Mouse (Mus musculus) stomach, embryonic 15.5 days (tissue): Measurements from ENCODE around the gene Tns3. TPM values are rescaled to one million over a fixed set of nuclear protein-coding genes. Genes with fewer than 3 reads are reported as not detected.
A peak's percentile ranks its signal among the peaks of the same experiment; 100 is the strongest.

Source experiments
- ATAC-seq: fragments of 200-750 bp; cut with Nextera tagmentation; 2 replicates; pipeline ENCODE4 v1.8.0; 2017; ENCODE audit warnings: low read depth, moderate number of reproducible peaks, moderate TSS enrichment; ENCODE audit not compliant: insufficient read depth, low FRiP score
- H3K27ac ChIP-seq: fragments of 300-500 bp; sonication (generic); 2 replicates; pipeline ENCODE4 v1.5.1; 2015; ENCODE audit warnings: mild to moderate bottlenecking, inconsistent platforms
- H3K27me3 ChIP-seq: fragments of 300-500 bp; sonication (generic); replicated peaks from 2 replicates; pipeline ENCODE4 v1.6.1; 2015; ENCODE audit warnings: inconsistent platforms
- H3K36me3 ChIP-seq: fragments of 300-500 bp; sonication (generic); 2 replicates; pipeline ENCODE4 v1.6.1; 2015; ENCODE audit warnings: inconsistent platforms
- H3K4me1 ChIP-seq: fragments of 300-500 bp; sonication (generic); 2 replicates; pipeline ENCODE4 v1.6.1; 2015; ENCODE audit warnings: inconsistent platforms
- H3K4me2 ChIP-seq: fragments of 300-500 bp; sonication (generic); 2 replicates; pipeline ENCODE4 v1.6.1; 2015; ENCODE audit warnings: mild to moderate bottlenecking, inconsistent platforms
- H3K4me3 ChIP-seq: fragments of 300-500 bp; sonication (generic); replicated peaks from 2 replicates; pipeline ENCODE4 v1.5.1; 2015; ENCODE audit warnings: inconsistent platforms
- H3K9ac ChIP-seq: fragments of 300-500 bp; sonication (generic); 2 replicates; pipeline ENCODE4 v1.6.1; 2015; ENCODE audit warnings: inconsistent platforms
- H3K9me3 ChIP-seq: fragments of 300-500 bp; sonication (generic); 2 replicates; pipeline ENCODE4 v1.6.1; 2016; ENCODE audit warnings: inconsistent platforms
- WGBS: fragments of 180-500 bp; shearing (Covaris S2); methylation state at CpG from one replicate; pipeline ENCODE4 v1.1.7; 2015; 5-methylcytosine and 5-hydroxymethylcytosine counted together
- polyA plus RNA-seq: library from polyadenylated mRNA; unstranded; fragments of >200 nt; fragmentation: Nextera tagmentation; extraction: Ambion mirVana; gene quantifications from 2 replicates; pipeline ENCODE4 v1.2.1, GENCODE M21; 2015

Gene Tns3
- polyA plus RNA-seq, 1 experiment from 2014 or later, result 26.9 TPM

- Histone ChIP-seq H3K27ac (no peak overlapping the region), H3K4me2 (no peak overlapping the region), H3K9ac (no peak overlapping the region), H3K36me3 (peaks cover 52% of the 10 kb centered on the region), H3K4me3 (no peak overlapping the region), H3K4me1 (no peaks in the 10 kb centered on the region), H3K27me3 (no peaks in the 10 kb centered on the region), H3K9me3 (no peaks in the 10 kb centered on the region)
- no peak for ATAC-seq
- 90% methylated on average over 9 of the region's 9 CpGs for WGBS
Measured at GRCm38 (mm10) chr11:8439035-8439434, 225.3 kb downstream of the Tns3 start.

- ATAC-seq, result no peak
- Histone ChIP-seq H3K9me3 (no peaks in the 10 kb centered on the region), H3K4me2 (no peak overlapping the region), H3K4me3 (no peak overlapping the region), H3K9ac (no peak overlapping the region), H3K4me1 (no peaks in the 10 kb centered on the region), H3K27ac (no peak overlapping the region), H3K27me3 (no peaks in the 10 kb centered on the region), H3K36me3 (peaks cover 47% of the 10 kb centered on the region)
- 96% methylated on average over 4 of the region's 4 CpGs for WGBS
Measured at GRCm38 (mm10) chr11:8438269-8438668, 226.1 kb downstream of the Tns3 start.

- Histone ChIP-seq H3K4me1 (no peaks in the 10 kb centered on the region), H3K4me3 (no peak overlapping the region), H3K4me2 (no peak overlapping the region), H3K27ac (no peak overlapping the region), H3K36me3 (peaks cover 44% of the 10 kb centered on the region), H3K9ac (no peak overlapping the region), H3K9me3 (no peaks in the 10 kb centered on the region), H3K27me3 (no peaks in the 10 kb centered on the region)
- WGBS, result 89% methylated on average over 6 of the region's 6 CpGs
- no peak for ATAC-seq
Measured at GRCm38 (mm10) chr11:8435101-8435500, 229.2 kb downstream of the Tns3 start.

- H3K4me2 ChIP-seq, result no peak overlapping the region
- no peak overlapping the region for H3K9ac ChIP-seq
- no peak overlapping the region for H3K27ac ChIP-seq
- H3K4me3 ChIP-seq, result no peak overlapping the region
- peaks cover 48% of the 10 kb centered on the region for H3K36me3 ChIP-seq
- H3K27me3 ChIP-seq, result no peaks in the 10 kb centered on the region
- no peaks in the 10 kb centered on the region for H3K4me1 ChIP-seq
- no peak for ATAC-seq
- WGBS, result 78% methylated on average over 6 of the region's 6 CpGs
- no peaks in the 10 kb centered on the region for H3K9me3 ChIP-seq
Measured at GRCm38 (mm10) chr11:8434366-8434765, 230.0 kb downstream of the Tns3 start.

- no peak overlapping the region for H3K9ac ChIP-seq
- peaks cover 42% of the 10 kb centered on the region for H3K36me3 ChIP-seq
- WGBS, result 86% methylated on average over 9 of the region's 9 CpGs
- no peak overlapping the region for H3K4me2 ChIP-seq
- no peak overlapping the region for H3K27ac ChIP-seq
- H3K4me3 ChIP-seq, result no peak overlapping the region
- ATAC-seq, result no peak
- no peaks in the 10 kb centered on the region for H3K4me1 ChIP-seq
- no peaks in the 10 kb centered on the region for H3K9me3 ChIP-seq
- H3K27me3 ChIP-seq, result no peaks in the 10 kb centered on the region
Measured at GRCm38 (mm10) chr11:8433443-8433842, 230.9 kb downstream of the Tns3 start.

- H3K27me3 ChIP-seq, result no peaks in the 10 kb centered on the region
- no peaks in the 10 kb centered on the region for H3K9me3 ChIP-seq
- no peaks in the 10 kb centered on the region for H3K4me1 ChIP-seq
- peaks cover 42% of the 10 kb centered on the region for H3K36me3 ChIP-seq
- ATAC-seq, result no peak
- no peak overlapping the region for H3K27ac ChIP-seq
- no peak overlapping the region for H3K4me3 ChIP-seq
- no peak overlapping the region for H3K9ac ChIP-seq
- no peak overlapping the region for H3K4me2 ChIP-seq
- 87% methylated on average over 8 of the region's 8 CpGs for WGBS
Measured at GRCm38 (mm10) chr11:8432941-8433340, 231.4 kb downstream of the Tns3 start.

- H3K27ac ChIP-seq, result no peak overlapping the region
- H3K9ac ChIP-seq, result no peak overlapping the region
- peaks cover 12% of the 10 kb centered on the region; the same call in 1 of the 2 replicates for H3K36me3 ChIP-seq
- H3K4me1 ChIP-seq, result 0 out of 2 replicates have a peak, but pooled peaks cover 3% of the 10 kb centered on the region
- H3K9me3 ChIP-seq, result no peaks in the 10 kb centered on the region
- H3K4me2 ChIP-seq, result no peak overlapping the region
- no peak for ATAC-seq
- no peak overlapping the region for H3K4me3 ChIP-seq
- 86% methylated on average over 11 of the region's 11 CpGs for WGBS
- no peaks in the 10 kb centered on the region for H3K27me3 ChIP-seq
Measured at GRCm38 (mm10) chr11:8427660-8428059, 236.7 kb downstream of the Tns3 start.

GRCm38 (mm10) chr11:8425226-8425570, 239.1 kb downstream of the Tns3 start:
- Histone ChIP-seq H3K27ac (no peak overlapping the region), H3K9me3 (no peaks in the 10 kb centered on the region), H3K4me1 (0 out of 2 replicates have a peak, but pooled peaks cover 3% of the 10 kb centered on the region), H3K9ac (no peak overlapping the region), H3K4me3 (no peak overlapping the region), H3K27me3 (no peaks in the 10 kb centered on the region), H3K36me3 (peaks cover 5% of the 10 kb centered on the region; the same call in 1 of the 2 replicates), H3K4me2 (no peak overlapping the region)
- 73% methylated on average over 5 of the region's 5 CpGs for WGBS
- no peak for ATAC-seq

- no peak overlapping the region for H3K9ac ChIP-seq
- peak overlapping the region; percentile 45; the same call in 1 of the 2 replicates for H3K27ac ChIP-seq
- peak; percentile 73 for ATAC-seq
- peak overlapping the region; percentile 51 for H3K4me2 ChIP-seq
- no peaks in the 10 kb centered on the region for H3K36me3 ChIP-seq
- WGBS, result 32% methylated on average over 13 of the region's 13 CpGs
- no peak overlapping the region for H3K4me3 ChIP-seq
- no peaks in the 10 kb centered on the region for H3K9me3 ChIP-seq
- 0 out of 2 replicates have a peak, but pooled peaks cover 3% of the 10 kb centered on the region for H3K4me1 ChIP-seq
- no peaks in the 10 kb centered on the region for H3K27me3 ChIP-seq
Measured at GRCm38 (mm10) chr11:8424342-8425225, 239.8 kb downstream of the Tns3 start.

- no peaks in the 10 kb centered on the region for H3K36me3 ChIP-seq
- no peak for ATAC-seq
- no peaks in the 10 kb centered on the region for H3K27me3 ChIP-seq
- H3K9ac ChIP-seq, result no peak overlapping the region
- H3K4me2 ChIP-seq, result no peak overlapping the region
- H3K4me3 ChIP-seq, result no peak overlapping the region
- 27% methylated on average over 18 of the region's 18 CpGs for WGBS
- no peaks in the 10 kb centered on the region for H3K4me1 ChIP-seq
- H3K9me3 ChIP-seq, result no peaks in the 10 kb centered on the region
- H3K27ac ChIP-seq, result no peak overlapping the region
Measured at GRCm38 (mm10) chr11:8405225-8405899, 259.0 kb downstream of the Tns3 start.

- H3K4me1 ChIP-seq, result no peaks in the 10 kb centered on the region
- ATAC-seq, result no peak
- no peak overlapping the region for H3K4me3 ChIP-seq
- 88% methylated on average over 7 of the region's 7 CpGs for WGBS
- no peak overlapping the region for H3K4me2 ChIP-seq
- H3K27ac ChIP-seq, result no peak overlapping the region
- H3K27me3 ChIP-seq, result no peaks in the 10 kb centered on the region
- H3K9me3 ChIP-seq, result no peaks in the 10 kb centered on the region
- H3K9ac ChIP-seq, result no peak overlapping the region
- H3K36me3 ChIP-seq, result no peaks in the 10 kb centered on the region
Measured at GRCm38 (mm10) chr11:8401328-8401727, 263.0 kb downstream of the Tns3 start.

GRCm38 (mm10) chr11:8396329-8396728, 268.0 kb downstream of the Tns3 start:
- Histone ChIP-seq H3K27me3 (no peaks in the 10 kb centered on the region), H3K9me3 (no peaks in the 10 kb centered on the region), H3K9ac (no peak overlapping the region), H3K4me3 (no peak overlapping the region), H3K27ac (no peak overlapping the region), H3K4me1 (no peaks in the 10 kb centered on the region), H3K36me3 (no peaks in the 10 kb centered on the region), H3K4me2 (no peak overlapping the region)
- 70% methylated on average over 7 of the region's 7 CpGs for WGBS
- ATAC-seq, result no peak
